Mouse (Mus musculus) midbrain, embryonic 15.5 days (tissue): ENCODE measurements around the gene Csad. TPM values are rescaled to one million over a fixed set of nuclear protein-coding genes. Genes with fewer than 3 reads are reported as not detected.
A peak's percentile ranks its signal among the peaks of the same experiment; 100 is the strongest.

ENCODE experiments used
- ATAC-seq: fragments of 200-750 bp; cut with Nextera tagmentation; replicated peaks from 2 replicates; pipeline ENCODE4 v1.8.0; 2017; ENCODE audit warnings: moderate TSS enrichment
- H3K27ac ChIP-seq: fragments of 300-500 bp; sonication (generic); 2 replicates; pipeline ENCODE4 v1.5.1; 2015; ENCODE audit warnings: mild to moderate bottlenecking, inconsistent platforms
- H3K27me3 ChIP-seq: fragments of 300-500 bp; sonication (generic); replicated peaks from 2 replicates; pipeline ENCODE4 v1.6.1; 2015; ENCODE audit warnings: inconsistent platforms
- H3K36me3 ChIP-seq: fragments of 300-500 bp; sonication (generic); replicated peaks from 2 replicates; pipeline ENCODE4 v1.6.1; 2015; ENCODE audit warnings: inconsistent platforms
- H3K4me1 ChIP-seq: fragments of 300-500 bp; sonication (generic); 2 replicates; pipeline ENCODE4 v1.6.1; 2015; ENCODE audit warnings: inconsistent platforms
- H3K4me2 ChIP-seq: fragments of 300-500 bp; sonication (generic); 2 replicates; pipeline ENCODE4 v1.6.1; 2015; ENCODE audit warnings: inconsistent platforms, mild to moderate bottlenecking, moderate library complexity
- H3K4me3 ChIP-seq: fragments of 300-500 bp; sonication (generic); 2 replicates; pipeline ENCODE4 v1.5.1; 2015; ENCODE audit warnings: mild to moderate bottlenecking, inconsistent platforms
- H3K9ac ChIP-seq: fragments of 300-500 bp; sonication (generic); 2 replicates; pipeline ENCODE4 v1.6.1; 2015; ENCODE audit warnings: mild to moderate bottlenecking, inconsistent platforms
- H3K9me3 ChIP-seq: fragments of 300-500 bp; sonication (generic); 2 replicates; pipeline ENCODE4 v1.6.1; 2016; ENCODE audit warnings: inconsistent platforms
- WGBS: fragments of 180-500 bp; shearing (Covaris S2); methylation state at CpG from one replicate; pipeline ENCODE4 v1.1.7; 2015; ENCODE audit warnings: mixed read lengths; 5-methylcytosine and 5-hydroxymethylcytosine counted together
- polyA plus RNA-seq: library from polyadenylated mRNA; unstranded; fragments of >200 nt; fragmentation: Nextera tagmentation; extraction: Ambion mirVana; gene quantifications from 2 replicates; pipeline ENCODE4 v1.2.1, GENCODE M21; 2015

Csad gene
- polyA plus RNA-seq, 1 experiment from 2014 or later = 39.4 TPM

DNA sequence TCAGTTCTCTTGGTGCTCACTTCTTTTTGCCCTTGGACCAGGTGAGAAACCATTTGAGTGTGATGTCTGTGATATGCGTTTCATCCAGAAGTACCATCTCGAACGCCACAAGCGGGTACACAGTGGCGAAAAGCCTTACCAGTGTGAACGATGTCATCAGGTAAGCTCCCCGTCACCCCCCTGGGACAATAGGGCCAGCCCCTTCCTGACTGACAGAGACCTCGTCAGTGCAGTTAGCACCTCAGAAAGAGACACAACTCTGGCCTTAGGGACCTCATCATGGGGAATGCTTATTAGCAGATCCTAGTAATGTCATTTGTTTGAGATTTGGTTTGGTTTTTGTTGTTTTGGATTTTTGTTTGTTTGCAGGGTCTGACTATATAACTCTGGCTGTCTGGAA, 4.6 kb upstream of the Csad start:
- H3K4me2 ChIP-seq = no peak overlapping the region
- H3K4me1 ChIP-seq = peaks cover 37% of the 10 kb centered on the region
- peaks cover 57% of the 10 kb centered on the region for H3K36me3 ChIP-seq
- WGBS = 91% methylated on average over 8 of the region's 8 CpGs
- no peaks in the 10 kb centered on the region for H3K9me3 ChIP-seq
- no peak overlapping the region for H3K27ac ChIP-seq
- H3K27me3 ChIP-seq = no peaks in the 10 kb centered on the region
- no peak overlapping the region for H3K4me3 ChIP-seq
- no peak overlapping the region for H3K9ac ChIP-seq
- no peak for ATAC-seq

- WGBS = 89% methylated on average over 9 of the region's 9 CpGs
- no peaks in the 10 kb centered on the region for H3K9me3 ChIP-seq
- H3K4me3 ChIP-seq = no peak overlapping the region
- ATAC-seq = no peak
- no peaks in the 10 kb centered on the region for H3K27me3 ChIP-seq
- no peak overlapping the region for H3K4me2 ChIP-seq
- H3K4me1 ChIP-seq = peaks cover 38% of the 10 kb centered on the region
- H3K9ac ChIP-seq = no peak overlapping the region
- no peak overlapping the region for H3K27ac ChIP-seq
- peaks cover 53% of the 10 kb centered on the region for H3K36me3 ChIP-seq
Observed at GRCm38 (mm10) chr15:102208092-102208561, 3.6 kb upstream of the Csad start.

GRCm38 (mm10) chr15:102207351-102207750, 2.8 kb upstream of the Csad start:
- Histone ChIP-seq H3K9ac (no peak overlapping the region), H3K36me3 (peaks cover 45% of the 10 kb centered on the region)

DNA sequence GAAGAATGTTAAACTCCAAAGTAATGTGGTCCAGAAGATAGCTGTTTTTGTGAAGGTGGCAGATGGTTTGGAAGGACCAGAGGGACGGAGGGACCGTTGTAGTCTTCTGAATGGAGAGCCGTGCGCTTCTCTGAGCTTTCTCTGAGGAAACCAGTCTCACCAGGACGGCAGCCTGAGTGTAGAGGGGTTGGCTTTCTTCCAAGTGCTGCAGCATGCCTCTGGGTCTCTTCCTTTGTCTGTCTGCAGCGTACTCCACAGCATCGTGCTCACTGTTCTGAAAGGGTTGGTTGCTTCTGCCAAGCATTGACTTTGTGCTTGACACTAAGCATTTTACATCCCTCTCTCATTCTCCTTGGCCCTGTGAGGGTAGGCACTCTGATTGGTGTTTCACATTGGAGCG, 1.3 kb upstream of the Csad start:
- Histone ChIP-seq H3K36me3 (peaks cover 34% of the 10 kb centered on the region), H3K4me3 (peak overlapping the region; percentile 93), H3K9ac (peak overlapping the region; percentile 19), H3K27ac (peak overlapping the region; percentile 100), H3K4me1 (peaks cover 46% of the 10 kb centered on the region), H3K27me3 (no peaks in the 10 kb centered on the region), H3K9me3 (no peaks in the 10 kb centered on the region), H3K4me2 (peak overlapping the region; percentile 77)
- WGBS = 29% methylated on average over 8 of the region's 8 CpGs
- ATAC-seq = no peak

More at GRCm38 (mm10) chr15:102207351-102207750, 2.8 kb upstream of the Csad start:
- Histone ChIP-seq H3K4me2 (no peak overlapping the region), H3K9me3 (no peaks in the 10 kb centered on the region), H3K27me3 (no peaks in the 10 kb centered on the region), H3K4me1 (peaks cover 43% of the 10 kb centered on the region), H3K27ac (no peak overlapping the region), H3K4me3 (no peak overlapping the region)
- ATAC-seq = no peak
- WGBS = 80% methylated on average over 3 of the region's 3 CpGs

DNA sequence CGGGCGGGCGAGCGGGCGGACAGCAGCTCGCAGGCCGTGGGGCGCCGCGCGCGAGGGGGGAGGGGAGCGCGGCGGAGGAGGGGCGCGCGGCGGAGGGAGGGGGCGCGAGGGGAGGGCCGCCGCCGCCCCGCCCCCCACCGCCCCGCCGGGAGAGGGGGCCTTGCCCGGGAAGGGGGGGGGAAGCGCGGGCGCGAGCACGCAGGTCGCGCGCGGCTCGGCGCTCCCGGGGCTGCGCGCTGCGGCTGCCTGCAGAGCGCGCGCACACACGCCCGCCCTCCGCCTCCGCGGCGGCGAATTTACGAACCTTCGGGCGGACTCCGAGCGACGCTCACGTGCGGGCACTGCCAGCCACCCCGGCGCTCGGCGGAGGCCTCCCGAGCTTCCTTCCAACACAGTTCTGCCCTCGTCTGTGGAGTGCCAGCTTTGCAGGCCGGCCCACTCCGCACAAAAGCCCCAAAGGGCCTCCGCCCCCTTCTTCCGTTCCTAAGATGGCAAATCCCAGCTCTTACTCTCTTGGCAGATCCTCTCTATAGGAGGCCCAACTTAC, 616 bp downstream of the Csad start:
- ATAC-seq = peak; percentile 55
- whole genome bisulfite sequencing = under 1% methylated on average over 43 of the region's 72 CpGs
- peak overlapping the region; percentile 93 for H3K4me3 ChIP-seq
- H3K27me3 ChIP-seq = no peaks in the 10 kb centered on the region
- peak overlapping the region; percentile 90 for H3K9ac ChIP-seq
- peak overlapping the region; percentile 77 for H3K4me2 ChIP-seq
- peak overlapping the region; percentile 100 for H3K27ac ChIP-seq
- peaks cover 18% of the 10 kb centered on the region for H3K36me3 ChIP-seq
- H3K4me1 ChIP-seq = peaks cover 46% of the 10 kb centered on the region
- H3K9me3 ChIP-seq = no peaks in the 10 kb centered on the region

- H3K4me3 ChIP-seq = peak within 1 kb of the TSS; percentile 93
- ATAC-seq = peak; percentile 97
- WGBS = under 1% methylated on average over 35 of the region's 68 CpGs
- peak within 1 kb of the TSS; percentile 77 for H3K4me2 ChIP-seq
- H3K27ac ChIP-seq = peak within 1 kb of the TSS; percentile 100
- H3K36me3 ChIP-seq = peaks cover 11% of the 10 kb centered on the region
- peak within 1 kb of the TSS; percentile 90 for H3K9ac ChIP-seq
- H3K4me1 ChIP-seq = peaks cover 46% of the 10 kb centered on the region
- no peaks in the 10 kb centered on the region for H3K27me3 ChIP-seq
- H3K9me3 ChIP-seq = no peaks in the 10 kb centered on the region
Observed at GRCm38 (mm10) chr15:102202971-102203834, 1.3 kb downstream of the Csad start, which contains the start of gene Zfp740. TSS of gene Zfp740 (plus strand) at chr15:102203249.

- WGBS = 73% methylated on average over 4 of the region's 4 CpGs
- Histone ChIP-seq H3K27me3 (no peaks in the 10 kb centered on the region), H3K27ac (no peak overlapping the region), H3K4me1 (peaks cover 8% of the 10 kb centered on the region), H3K4me2 (no peak overlapping the region), H3K4me3 (no peak overlapping the region), H3K36me3 (no peaks in the 10 kb centered on the region), H3K9ac (no peak overlapping the region), H3K9me3 (no peaks in the 10 kb centered on the region)
- ATAC-seq = no peak
Observed at GRCm38 (mm10) chr15:102198841-102199240, 5.7 kb downstream of the Csad start.

DNA sequence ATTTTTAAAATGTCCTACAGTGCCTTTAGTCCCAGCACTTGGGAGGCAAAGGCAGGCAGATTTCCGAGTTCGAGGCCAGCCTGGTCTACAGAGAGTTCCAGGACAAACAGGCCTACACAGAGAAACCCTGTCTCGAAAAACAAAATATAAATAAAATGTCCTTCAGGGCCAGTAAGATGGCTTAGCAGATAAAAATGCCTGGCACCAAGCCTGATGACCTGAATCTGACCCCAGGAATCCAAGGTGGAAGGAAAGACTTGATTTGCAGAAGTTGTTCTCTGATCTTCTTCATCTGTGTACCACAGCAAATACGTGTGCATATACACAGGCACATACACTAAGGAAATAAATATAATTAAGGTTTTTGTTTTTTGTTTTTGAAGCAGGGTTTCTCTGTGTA, 9.2 kb downstream of the Csad start:
- Histone ChIP-seq H3K9me3 (no peaks in the 10 kb centered on the region), H3K27ac (no peak overlapping the region), H3K27me3 (no peaks in the 10 kb centered on the region), H3K4me3 (no peak overlapping the region), H3K9ac (no peak overlapping the region), H3K36me3 (no peaks in the 10 kb centered on the region), H3K4me2 (no peak overlapping the region), H3K4me1 (no peaks in the 10 kb centered on the region)
- no peak for ATAC-seq
- 86% methylated on average over 4 of the region's 4 CpGs for WGBS

- ATAC-seq = no peak
- Histone ChIP-seq H3K27me3 (no peaks in the 10 kb centered on the region), H3K4me2 (no peak overlapping the region), H3K9me3 (no peaks in the 10 kb centered on the region), H3K27ac (no peak overlapping the region), H3K9ac (no peak overlapping the region), H3K4me3 (no peak overlapping the region), H3K4me1 (no peaks in the 10 kb centered on the region), H3K36me3 (no peaks in the 10 kb centered on the region)
- 86% methylated on average over 4 of the region's 4 CpGs for WGBS
Observed at GRCm38 (mm10) chr15:102194439-102194838, 10.1 kb downstream of the Csad start.

DNA sequence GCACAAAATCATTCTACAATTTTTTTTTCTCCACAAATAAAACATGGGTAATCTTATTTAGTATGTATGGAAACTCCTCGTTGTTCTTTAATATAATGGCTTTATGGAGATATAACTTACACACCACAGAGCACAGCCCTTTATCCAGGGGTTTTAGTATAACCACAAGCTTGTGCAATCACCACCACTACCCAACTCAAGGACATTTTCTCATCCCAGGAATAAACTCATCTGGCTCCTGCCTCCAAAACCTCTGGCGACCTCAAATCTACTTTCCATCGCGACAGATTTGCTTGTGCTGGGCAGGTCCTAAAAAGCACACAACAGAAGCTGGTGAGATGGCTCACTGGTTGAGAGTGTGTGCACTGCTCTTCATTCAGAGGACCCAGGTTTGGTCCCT, 10.9 kb downstream of the Csad start:
- 88% methylated on average over 4 of the region's 4 CpGs for WGBS
- Histone ChIP-seq H3K4me3 (no peak overlapping the region), H3K9ac (no peak overlapping the region), H3K4me1 (no peaks in the 10 kb centered on the region), H3K4me2 (no peak overlapping the region), H3K27ac (no peak overlapping the region), H3K27me3 (no peaks in the 10 kb centered on the region), H3K9me3 (no peaks in the 10 kb centered on the region), H3K36me3 (no peaks in the 10 kb centered on the region)
- ATAC-seq = no peak

GRCm38 (mm10) chr15:102192820-102193386, 11.6 kb downstream of the Csad start:
- H3K9me3 ChIP-seq = no peaks in the 10 kb centered on the region
- H3K4me2 ChIP-seq = no peak overlapping the region
- no peaks in the 10 kb centered on the region for H3K27me3 ChIP-seq
- no peaks in the 10 kb centered on the region for H3K36me3 ChIP-seq
- WGBS = 69% methylated on average over 5 of the region's 5 CpGs
- no peak overlapping the region for H3K27ac ChIP-seq
- H3K9ac ChIP-seq = no peak overlapping the region
- no peaks in the 10 kb centered on the region for H3K4me1 ChIP-seq
- no peak overlapping the region for H3K4me3 ChIP-seq
- ATAC-seq = no peak

GRCm38 (mm10) chr15:102192271-102192812, 12.2 kb downstream of the Csad start:
- no peak overlapping the region for H3K27ac ChIP-seq
- H3K9me3 ChIP-seq = no peaks in the 10 kb centered on the region
- no peak overlapping the region for H3K4me3 ChIP-seq
- no peaks in the 10 kb centered on the region for H3K27me3 ChIP-seq
- no peak overlapping the region for H3K4me2 ChIP-seq
- 74% methylated on average over 7 of the region's 7 CpGs for WGBS
- no peak for ATAC-seq
- H3K4me1 ChIP-seq = no peaks in the 10 kb centered on the region
- H3K36me3 ChIP-seq = no peaks in the 10 kb centered on the region
- H3K9ac ChIP-seq = no peak overlapping the region
